Mouse (Mus musculus): ENCODE measurements around the gene Odf2l.
A peak's percentile ranks its signal among the peaks of the same experiment; 100 is the strongest.

The Odf2l gene

GRCm38 (mm10) chr3:145118254-145119001 lies at the start of gene Odf2l:
Gene Odf2l (plus strand): TSS chr3:145118588.
- peak; percentile 90 for DNase-seq (ENCODE audit: low read depth)

GRCm38 (mm10) chr3:145068964-145069363 lies 49.4 kb upstream of the Odf2l start:
- DNase-seq (ENCODE audit: low read depth) = no peak

GRCm38 (mm10) chr3:145072339-145072738 lies 46.0 kb upstream of the Odf2l start:
- no peak for DNase-seq (ENCODE audit: low read depth)

- DNase-seq (ENCODE audit: low read depth) = no peak
Observed at GRCm38 (mm10) chr3:145078405-145078804, 40.0 kb upstream of the Odf2l start.

GRCm38 (mm10) chr3:145080904-145081303 lies 37.5 kb upstream of the Odf2l start:
- DNase-seq (ENCODE audit: low read depth) = no peak

- no peak for DNase-seq (ENCODE audit: low read depth)
Observed at GRCm38 (mm10) chr3:145083081-145083480, 35.3 kb upstream of the Odf2l start.

- DNase-seq (ENCODE audit: low read depth) = no peak
Observed at GRCm38 (mm10) chr3:145086180-145086579, 32.2 kb upstream of the Odf2l start.

GRCm38 (mm10) chr3:145087857-145088598 lies 30.4 kb upstream of the Odf2l start:
- no peak for DNase-seq (ENCODE audit: low read depth)

- no peak for DNase-seq (ENCODE audit: low read depth)
Observed at GRCm38 (mm10) chr3:145099291-145099690, 19.1 kb upstream of the Odf2l start, which contains the start of gene Clca2. Gene Clca2 (minus strand): TSS chr3:145099443.

- no peak for DNase-seq (ENCODE audit: low read depth)
Observed at GRCm38 (mm10) chr3:145101891-145102555, 16.4 kb upstream of the Odf2l start.

GRCm38 (mm10) chr3:145103321-145103720 lies 15.1 kb upstream of the Odf2l start:
- DNase-seq (ENCODE audit: low read depth) = no peak

- no peak for DNase-seq (ENCODE audit: low read depth)
Observed at GRCm38 (mm10) chr3:145103770-145104169, 14.6 kb upstream of the Odf2l start.

GRCm38 (mm10) chr3:145105076-145105772 lies 13.2 kb upstream of the Odf2l start:
- DNase-seq (ENCODE audit: low read depth) = no peak

- no peak for DNase-seq (ENCODE audit: low read depth)
Observed at GRCm38 (mm10) chr3:145105773-145106504, 12.4 kb upstream of the Odf2l start.

GRCm38 (mm10) chr3:145115169-145115568 lies 3.2 kb upstream of the Odf2l start:
- DNase-seq (ENCODE audit: low read depth) = no peak

- no peak for DNase-seq (ENCODE audit: low read depth)
Observed at GRCm38 (mm10) chr3:145117637-145118036, 751 bp upstream of the Odf2l start.

- no peak for DNase-seq (ENCODE audit: low read depth)
Observed at GRCm38 (mm10) chr3:145119002-145119358, 592 bp downstream of the Odf2l start.

GRCm38 (mm10) chr3:145119425-145119824 lies 1.0 kb downstream of the Odf2l start:
- no peak for DNase-seq (ENCODE audit: low read depth)

GRCm38 (mm10) chr3:145126618-145127017 lies 8.2 kb downstream of the Odf2l start:
- DNase-seq (ENCODE audit: low read depth) = no peak

- no peak for DNase-seq (ENCODE audit: low read depth)
Observed at GRCm38 (mm10) chr3:145129356-145129755, 11.0 kb downstream of the Odf2l start.

GRCm38 (mm10) chr3:145131210-145131868 lies 13.0 kb downstream of the Odf2l start:
- DNase-seq (ENCODE audit: low read depth) = no peak
